Mouse (Mus musculus): ENCODE data around the gene Hoxb3.

The Hoxb3 gene

GRCm38 (mm10) chr11:96323154-96323553, at the start of gene Hoxb3:
Gene Hoxb3 (plus strand): TSS chr11:96323326.
- peak in 1 of 2 experiments; percentile 73 for DNase-seq (ENCODE audit: inconsistent age in 2 of 2, low spot score in 1 of 2)

DNA sequence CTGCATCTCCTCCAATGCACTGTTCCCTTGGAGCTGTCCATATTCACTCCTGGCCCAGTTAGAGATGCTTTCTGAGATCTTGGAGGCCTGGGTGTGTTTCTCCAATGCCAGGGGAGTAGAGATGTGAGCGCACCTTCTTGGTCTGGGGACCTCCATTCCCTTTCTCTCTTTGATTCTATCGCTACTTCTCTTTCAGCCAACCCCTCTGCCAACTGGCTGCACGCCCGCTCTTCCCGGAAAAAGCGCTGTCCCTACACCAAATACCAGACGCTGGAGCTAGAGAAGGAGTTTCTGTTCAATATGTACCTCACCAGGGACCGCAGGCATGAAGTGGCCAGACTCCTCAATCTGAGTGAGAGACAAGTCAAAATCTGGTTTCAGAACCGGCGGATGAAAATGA, 48.7 kb upstream of the Hoxb3 start:
- no peak for DNase-seq (ENCODE audit: inconsistent age in 2 of 2, low spot score in 1 of 2)

DNA sequence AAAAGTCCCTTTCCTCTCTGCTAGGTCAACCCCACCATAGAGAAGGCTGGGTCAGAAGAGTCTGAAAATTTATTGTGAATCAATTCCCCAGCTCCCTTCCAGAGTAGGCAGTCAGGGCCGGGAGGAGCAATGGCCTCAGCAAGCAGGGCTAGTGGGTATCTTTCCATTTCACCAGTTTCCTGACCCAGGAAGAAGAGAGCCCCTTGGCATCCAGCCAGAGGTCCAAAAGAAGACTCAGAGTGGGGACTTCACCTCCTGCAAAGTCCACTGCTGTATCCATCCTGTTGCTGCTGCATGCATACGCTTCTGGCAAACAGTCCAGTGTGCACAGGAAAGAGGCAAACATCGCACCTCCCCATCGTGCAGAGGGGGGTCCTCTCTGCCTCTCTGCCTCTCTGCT, 47.2 kb upstream of the Hoxb3 start:
- peak in 1 of 2 experiments; percentile 70 for DNase-seq (ENCODE audit: inconsistent age in 2 of 2, low spot score in 1 of 2)

DNA sequence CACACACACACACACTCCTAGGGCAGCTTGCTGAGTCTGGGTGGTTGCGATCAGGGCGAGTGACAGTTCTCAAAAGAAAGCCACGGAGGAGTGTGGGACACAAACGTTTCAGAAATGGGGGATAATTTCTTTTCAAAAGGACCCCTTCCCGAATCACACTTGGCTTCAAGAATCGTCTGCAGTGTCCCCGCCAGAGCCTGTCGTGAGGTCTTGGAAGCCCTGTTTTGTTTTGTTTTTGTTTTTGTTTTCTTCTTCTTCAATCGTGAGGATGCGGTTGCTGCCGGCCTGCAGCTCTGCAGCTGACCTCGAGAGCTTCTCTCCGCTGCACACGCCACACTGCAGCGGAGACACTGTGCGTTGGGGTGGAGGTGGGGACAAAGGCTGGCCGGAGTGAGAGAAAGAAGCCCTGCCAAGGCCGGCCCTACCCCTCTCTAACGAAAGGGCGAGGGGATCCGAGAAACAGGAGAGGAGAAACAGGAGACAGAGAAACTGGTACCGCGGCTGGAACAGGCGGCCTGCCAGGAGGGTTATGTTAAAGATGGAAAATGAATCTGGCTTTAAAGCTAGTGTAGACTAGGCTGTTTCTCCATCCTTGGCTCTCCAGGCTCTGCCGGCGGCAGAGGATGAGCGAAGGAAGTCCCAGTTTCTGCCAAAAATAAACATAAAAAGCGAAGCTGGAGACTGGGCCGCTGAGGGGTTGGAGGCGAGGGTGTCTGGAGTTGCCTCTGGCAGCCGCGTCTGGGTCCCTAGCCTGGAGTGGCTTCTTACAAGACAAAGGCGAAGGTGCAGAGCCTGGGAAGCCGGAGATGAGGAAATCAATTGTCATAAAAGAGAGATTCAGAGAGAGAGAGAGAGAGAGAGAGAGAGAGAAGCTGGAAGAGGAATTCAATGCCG, 45.7 kb upstream of the Hoxb3 start:
- peak in 1 of 2 experiments; percentile 75 for DNase-seq (ENCODE audit: inconsistent age in 2 of 2, low spot score in 1 of 2)

DNA sequence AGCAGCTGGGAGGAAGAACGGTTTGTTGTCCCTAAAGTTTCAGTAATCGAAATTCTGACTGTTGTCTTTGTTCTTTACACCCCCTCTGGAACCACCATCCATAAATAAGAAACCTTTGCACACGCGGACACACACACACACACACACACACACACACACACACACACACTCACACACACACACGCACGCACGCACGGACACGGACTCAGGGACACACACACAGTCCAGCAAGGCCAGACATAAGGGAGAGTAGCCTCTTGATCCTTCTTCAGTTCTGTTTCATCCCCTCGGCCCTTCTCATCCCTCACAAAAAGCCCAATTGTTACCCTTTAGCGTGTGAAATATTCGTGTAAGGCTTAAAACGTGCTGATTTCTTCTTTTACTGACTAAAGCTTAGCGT, 44.8 kb upstream of the Hoxb3 start:
- DNase-seq (ENCODE audit: inconsistent age in 2 of 2, low spot score in 1 of 2): no peak

- peak in 1 of 2 experiments; percentile 94 for DNase-seq (ENCODE audit: inconsistent age in 2 of 2, low spot score in 1 of 2)
These were observed 44.4 kb upstream of the Hoxb3 start for GRCm38 (mm10) chr11:96278773-96279172.

DNA sequence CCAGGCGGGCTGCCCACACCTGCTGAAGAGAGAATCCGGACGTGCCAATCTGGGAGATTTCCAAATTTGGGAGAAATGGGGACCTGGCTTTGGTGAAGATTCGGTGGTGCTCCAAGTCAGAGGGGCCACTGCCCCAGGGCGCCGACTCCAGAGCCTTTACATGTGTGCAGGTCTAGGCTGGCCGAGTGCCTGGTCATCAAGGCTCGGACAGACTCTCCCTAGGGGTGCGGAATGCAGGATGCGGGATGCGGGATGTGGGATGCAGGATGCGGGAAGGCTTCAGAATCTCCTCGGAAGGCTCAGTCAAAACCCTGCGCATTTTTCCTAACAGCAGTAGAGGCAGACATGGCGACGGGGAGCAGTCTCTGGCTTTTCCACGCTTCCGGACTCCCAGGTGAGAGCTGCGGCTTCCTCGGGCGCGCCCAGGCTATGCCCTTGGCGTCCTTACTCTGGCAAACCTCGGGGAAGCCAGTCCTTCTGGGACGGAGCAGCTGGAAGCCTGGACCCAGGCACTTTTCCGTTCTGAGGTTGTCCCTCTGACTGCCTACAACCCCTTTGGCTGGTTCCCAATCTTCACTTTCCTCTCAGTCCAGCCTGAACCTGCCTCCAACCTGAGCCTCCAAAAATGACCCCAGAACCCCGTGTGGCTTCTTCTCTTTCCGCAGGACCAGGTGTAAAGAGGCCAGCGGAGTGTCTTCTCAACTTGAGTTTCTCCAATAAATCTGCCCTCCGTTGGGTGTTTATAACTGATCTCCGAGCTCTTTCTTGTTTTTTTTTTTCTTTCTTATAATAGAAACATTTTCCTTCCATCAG, 43.5 kb upstream of the Hoxb3 start:
- DNase-seq (ENCODE audit: inconsistent age in 2 of 2, low spot score in 1 of 2): peak in 1 of 2 experiments; percentile 71

DNA sequence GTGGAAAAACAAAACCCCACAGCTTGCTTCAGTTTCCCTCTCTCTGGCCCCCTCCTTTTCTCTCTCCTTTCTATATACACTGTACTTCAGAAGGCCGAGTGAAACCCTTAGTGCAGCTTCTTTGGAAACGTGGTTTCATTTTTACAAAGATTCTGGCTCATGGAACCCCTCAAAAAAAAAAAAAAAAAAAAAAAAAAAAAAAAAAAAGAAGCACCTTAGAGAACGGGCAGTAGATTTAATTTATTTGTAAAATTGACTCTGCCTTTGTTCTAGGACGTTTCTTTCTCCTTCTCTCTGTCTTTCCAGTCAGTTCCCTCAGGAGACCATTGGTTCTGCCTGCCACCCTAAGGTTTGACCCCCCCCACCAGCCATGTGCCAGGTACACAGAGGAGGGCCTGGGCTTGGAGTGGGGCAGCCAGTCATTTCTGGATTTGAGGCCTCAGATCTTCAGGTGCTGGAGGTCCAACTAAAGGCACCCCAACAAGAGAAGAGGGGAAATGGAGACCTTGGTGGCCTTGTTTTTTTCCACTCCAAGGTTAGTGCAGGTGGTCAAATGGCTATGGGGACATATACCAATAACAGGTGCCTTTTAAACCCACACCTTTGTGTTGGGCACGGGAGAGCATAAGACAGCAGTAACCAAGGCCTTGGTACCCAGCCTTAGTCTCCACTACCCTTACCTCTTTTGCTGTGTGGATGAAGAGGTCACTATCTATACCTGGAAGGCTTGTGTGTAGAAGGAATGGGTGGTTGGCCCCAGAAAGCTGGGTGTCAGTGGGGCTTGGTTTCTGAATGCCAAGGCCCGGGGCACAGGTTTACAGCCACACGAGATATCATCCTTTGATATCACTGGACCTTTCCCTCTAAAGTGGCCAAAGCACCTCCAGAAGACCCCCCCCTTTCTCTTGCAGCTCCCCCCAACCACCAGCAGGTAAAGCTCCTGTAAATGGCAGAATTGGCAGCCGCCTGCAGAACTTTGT, 42.4 kb upstream of the Hoxb3 start:
- peak; percentile 60 to 76 for DNase-seq (ENCODE audit: inconsistent age in 2 of 2, low spot score in 1 of 2)

GRCm38 (mm10) chr11:96281396-96281795, 41.7 kb upstream of the Hoxb3 start:
- no peak for DNase-seq (ENCODE audit: inconsistent age in 2 of 2, low spot score in 1 of 2)

- DNase-seq (ENCODE audit: inconsistent age in 2 of 2, low spot score in 1 of 2): peak; percentile 68 to 78
These were observed 41.1 kb upstream of the Hoxb3 start, which contains the start of gene Hoxb8 for GRCm38 (mm10) chr11:96281855-96282570. Gene Hoxb8 (plus strand): TSS chr11:96281905.

DNA sequence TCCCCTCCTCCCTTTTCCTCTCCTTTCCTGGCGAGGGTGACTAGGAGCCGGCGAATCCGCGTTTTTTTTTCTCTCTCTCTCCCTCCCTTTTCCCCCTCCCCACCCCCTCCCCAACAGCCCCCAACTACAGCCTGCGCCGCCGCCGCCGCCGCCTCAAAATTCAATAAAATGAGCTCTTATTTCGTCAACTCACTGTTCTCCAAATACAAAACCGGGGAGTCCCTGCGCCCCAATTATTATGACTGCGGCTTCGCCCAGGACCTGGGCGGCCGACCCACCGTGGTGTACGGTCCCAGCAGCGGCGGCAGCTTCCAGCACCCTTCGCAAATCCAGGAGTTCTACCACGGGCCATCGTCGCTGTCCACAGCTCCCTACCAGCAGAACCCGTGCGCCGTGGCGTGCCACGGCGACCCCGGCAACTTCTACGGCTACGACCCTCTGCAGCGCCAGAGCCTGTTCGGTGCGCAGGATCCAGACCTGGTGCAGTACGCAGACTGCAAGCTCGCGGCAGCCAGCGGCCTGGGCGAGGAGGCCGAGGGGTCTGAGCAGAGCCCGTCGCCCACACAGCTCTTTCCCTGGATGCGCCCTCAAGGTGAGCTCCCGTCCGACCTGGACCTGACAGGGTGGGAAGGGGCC, 40.2 kb upstream of the Hoxb3 start:
- DNase-seq (ENCODE audit: inconsistent age in 2 of 2, low spot score in 1 of 2): peak; percentile 63 to 79

- DNase-seq (ENCODE audit: inconsistent age in 2 of 2, low spot score in 1 of 2): peak in 1 of 2 experiments; percentile 69
These were observed 38.9 kb upstream of the Hoxb3 start for GRCm38 (mm10) chr11:96284041-96284749.

DNA sequence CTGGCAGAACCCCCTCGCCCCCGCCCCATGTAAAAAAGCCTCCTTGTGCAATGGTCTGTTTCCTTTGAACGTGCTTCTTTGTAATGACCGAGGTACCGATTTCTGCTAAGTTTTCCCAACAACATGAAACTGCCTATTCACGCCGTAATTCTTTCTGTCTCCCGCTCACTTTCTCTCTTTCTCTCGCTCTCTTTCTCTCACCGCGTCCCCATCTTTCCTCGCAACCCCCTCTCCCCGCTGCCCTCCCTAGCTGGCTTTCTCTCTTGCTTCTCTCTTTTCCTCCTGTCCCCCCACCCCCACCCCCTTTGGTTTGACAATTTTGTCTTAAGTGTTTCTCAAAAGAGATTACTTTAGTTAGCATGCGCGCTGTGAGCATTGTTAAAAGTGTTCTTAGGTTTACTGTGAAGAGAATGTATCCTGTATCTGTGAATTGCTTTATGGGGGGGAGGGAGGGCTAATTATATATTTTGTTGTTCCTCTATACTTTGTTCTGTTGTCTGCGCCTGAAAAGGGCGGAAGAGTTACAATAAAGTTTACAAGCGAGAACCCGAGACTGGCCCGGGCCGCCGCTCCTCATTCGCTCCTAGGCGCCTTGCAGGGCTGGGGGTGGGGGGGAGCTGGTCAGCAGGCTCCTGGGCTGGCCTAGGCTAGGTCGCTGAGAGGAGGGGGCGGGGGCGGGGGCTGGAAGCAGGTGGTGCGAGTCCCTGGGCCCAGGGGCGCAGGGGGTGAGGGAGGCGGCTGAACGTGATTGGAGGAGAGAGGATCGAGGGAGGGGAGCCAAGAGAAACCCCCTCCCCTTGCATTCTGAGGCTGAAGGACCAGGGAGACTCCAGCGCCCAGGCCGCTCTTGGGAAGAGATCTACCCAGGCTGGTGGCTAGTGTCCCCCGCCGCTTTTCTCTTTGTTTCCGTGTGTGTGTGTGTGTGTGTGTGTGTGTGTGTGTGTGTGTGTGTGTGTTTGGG, 38.1 kb upstream of the Hoxb3 start:
- DNase-seq (ENCODE audit: inconsistent age in 2 of 2, low spot score in 1 of 2): peak; percentile 77 to 87

GRCm38 (mm10) chr11:96285771-96286738, 37.1 kb upstream of the Hoxb3 start, which contains the start of gene Hoxb7:
Gene Hoxb7 (plus strand): TSS chr11:96286623.
- peak in 1 of 2 experiments; percentile 92 for DNase-seq (ENCODE audit: inconsistent age in 2 of 2, low spot score in 1 of 2)

DNA sequence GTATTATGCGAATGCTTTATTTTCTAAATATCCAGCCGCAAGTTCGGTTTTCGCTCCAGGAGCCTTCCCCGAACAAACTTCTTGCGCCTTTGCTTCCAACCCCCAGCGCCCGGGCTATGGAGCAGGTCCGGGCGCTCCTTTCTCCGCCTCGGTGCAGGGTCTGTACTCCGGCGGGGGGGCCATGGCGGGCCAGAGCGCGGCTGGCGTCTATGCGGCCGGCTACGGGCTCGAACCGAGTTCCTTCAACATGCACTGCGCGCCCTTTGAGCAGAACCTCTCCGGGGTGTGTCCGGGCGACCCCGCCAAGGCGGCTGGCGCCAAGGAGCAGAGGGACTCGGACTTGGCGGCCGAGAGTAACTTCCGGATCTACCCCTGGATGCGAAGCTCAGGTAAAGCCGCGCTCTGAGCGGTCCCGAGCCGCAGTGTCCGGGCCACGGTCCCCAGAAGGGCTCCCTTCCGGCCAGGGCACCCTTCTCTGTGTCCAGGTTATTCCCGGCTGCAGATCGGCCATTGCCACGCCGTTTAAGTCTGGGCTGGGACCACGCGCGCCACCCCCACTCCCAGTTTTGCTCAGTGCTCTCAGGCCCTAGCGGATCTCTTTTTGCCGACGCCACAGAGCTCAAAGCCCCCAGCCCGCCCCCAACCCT, 36.3 kb upstream of the Hoxb3 start:
- DNase-seq (ENCODE audit: inconsistent age in 2 of 2, low spot score in 1 of 2): peak in 1 of 2 experiments; percentile 74

DNA sequence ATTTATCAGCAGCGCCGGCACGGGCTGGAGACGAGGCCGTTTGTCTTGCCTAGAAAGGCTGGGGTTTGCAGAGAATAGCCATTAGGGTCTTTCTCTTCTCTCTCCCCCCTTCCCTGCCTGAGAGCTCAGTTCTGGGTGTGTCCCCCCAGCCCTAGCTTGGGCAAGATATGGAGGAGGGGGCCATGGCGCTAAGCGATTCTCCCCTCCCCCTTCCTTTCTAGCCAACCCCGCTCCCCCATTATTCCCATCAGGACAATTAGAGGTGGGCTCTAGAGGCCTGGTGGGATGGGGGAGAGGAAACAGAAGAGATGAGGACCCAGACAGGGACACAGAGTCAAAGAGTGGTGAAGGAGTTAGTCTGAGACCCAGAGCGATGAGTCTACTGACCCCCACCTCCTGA, 35.7 kb upstream of the Hoxb3 start:
- peak in 1 of 2 experiments; percentile 78 for DNase-seq (ENCODE audit: inconsistent age in 2 of 2, low spot score in 1 of 2)

All from adrenal gland, adult (tissue).